Mouse (Mus musculus) lung, postnatal 0 days (tissue): ENCODE data around the gene Ercc6l2. TPM values are rescaled to one million over a fixed set of nuclear protein-coding genes. Genes with fewer than 3 reads are reported as not detected.
"Not testable (repeated sequence)": the region's sequence is repeated elsewhere in the genome, so short reads cannot be mapped to it uniquely, and the experiment has no call there.

Experiments used
- ATAC-seq: fragments of 200-750 bp; cut with Nextera tagmentation; 2 replicates; pipeline ENCODE4 v1.8.0; 2017; ENCODE audit warnings: moderate library complexity
- DNase-seq: peaks from one replicate; pipeline ENCODE4 v3.0.0-alpha.2; 2016; ENCODE audit warnings: low spot score
- H3K27ac ChIP-seq: fragments of 300-500 bp; sonication (generic); 2 replicates; pipeline ENCODE4 v1.5.1; 2014; ENCODE audit warnings: antibody characterized with exemption, mild to moderate bottlenecking, low read length, mixed read lengths
- H3K27me3 ChIP-seq: fragments of 300-500 bp; sonication (generic); replicated peaks from 2 replicates; pipeline ENCODE4 v1.6.1; 2014; ENCODE audit warnings: low read length, mixed read lengths; ENCODE audit not compliant: insufficient read depth
- H3K36me3 ChIP-seq: fragments of 300-500 bp; sonication (generic); 2 replicates; pipeline ENCODE4 v1.6.1; 2014; ENCODE audit warnings: low read length, mixed read lengths; ENCODE audit not compliant: insufficient read depth
- H3K4me1 ChIP-seq: fragments of 300-500 bp; sonication (generic); 2 replicates; pipeline ENCODE4 v1.6.1; 2014; ENCODE audit warnings: antibody characterized with exemption, low read depth, low read length, mixed read lengths; ENCODE audit not compliant: insufficient read depth
- H3K4me2 ChIP-seq: fragments of 300-500 bp; sonication (generic); replicated peaks from 2 replicates; pipeline ENCODE4 v1.6.1; 2014; ENCODE audit warnings: low read depth, mild to moderate bottlenecking, low read length, moderate library complexity, mixed read lengths
- H3K4me3 ChIP-seq: fragments of 300-500 bp; sonication (generic); 2 replicates; pipeline ENCODE4 v1.5.1; 2014; ENCODE audit warnings: low read depth, low read length
- H3K9ac ChIP-seq: fragments of 300-500 bp; sonication (generic); replicated peaks from 2 replicates; pipeline ENCODE4 v1.6.1; 2014; ENCODE audit warnings: low read depth, mild to moderate bottlenecking
- H3K9me3 ChIP-seq: fragments of 300-500 bp; sonication (generic); 2 replicates; pipeline ENCODE4 v1.6.1; 2016; ENCODE audit warnings: low read length, mixed read lengths
- CTCF ChIP-seq: IDR thresholded peaks from 2 replicates; pipeline ENCODE4 v1.5.1; 2016; ENCODE audit warnings: antibody characterized with exemption, mild to moderate bottlenecking
- EP300 ChIP-seq: IDR thresholded peaks from 2 replicates; pipeline ENCODE4 v1.6.1; 2016; ENCODE audit warnings: antibody characterized with exemption, mild to moderate bottlenecking, control low read depth
- WGBS: fragments of 180-500 bp; shearing (Covaris S2); extraction: QIAGEN DNeasy Blood & Tissue Kit; methylation state at CpG from one replicate; pipeline ENCODE4 v1.1.7; 2014; 5-methylcytosine and 5-hydroxymethylcytosine counted together
- polyA plus RNA-seq: library from polyadenylated mRNA; unstranded; fragments of >200 nt; fragmentation: Nextera tagmentation; extraction: Ambion mirVana; gene quantifications from 2 replicates; pipeline ENCODE4 v1.2.1, GENCODE M21; 2015

Ercc6l2 gene
- polyA plus RNA-seq, 1 experiment from 2014 or later = 11.1 TPM

- Histone ChIP-seq H3K4me1 (peaks cover 31% of the 10 kb centered on the region), H3K4me3 (no peak overlapping the region), H3K27ac (peak overlapping the region; percentile 68), H3K4me2 (peak overlapping the region; percentile 43), H3K9ac (no peak overlapping the region), H3K36me3 (no peaks in the 10 kb centered on the region), H3K9me3 (no peaks in the 10 kb centered on the region), H3K27me3 (no peaks in the 10 kb centered on the region)
- 35% methylated on average over 18 of the region's 18 CpGs for WGBS
- no peak for TF ChIP-seq EP300
- TF ChIP-seq CTCF = no peak
- ATAC-seq (no peak), DNase-seq (no peak)
Measured at GRCm38 (mm10) chr13:63918733-63919422, 103.8 kb downstream of the Ercc6l2 start.

GRCm38 (mm10) chr13:63924036-63924435, 109.0 kb downstream of the Ercc6l2 start:
- not testable (repeated sequence) for H3K27ac ChIP-seq, DNase-seq, H3K9ac ChIP-seq, H3K36me3 ChIP-seq, H3K4me2 ChIP-seq, H3K9me3 ChIP-seq, H3K4me1 ChIP-seq, ATAC-seq, H3K4me3 ChIP-seq, H3K27me3 ChIP-seq
- WGBS = 40% methylated on average over 2 of the region's 6 CpGs

- ATAC-seq (peak; percentile 64), DNase-seq (peak; percentile 68)
- Histone ChIP-seq H3K9ac (no peak overlapping the region), H3K27ac (no peak overlapping the region), H3K36me3 (no peaks in the 10 kb centered on the region), H3K4me1 (peaks cover 6% of the 10 kb centered on the region; the same call in 1 of the 2 replicates), H3K4me2 (no peak overlapping the region), H3K4me3 (no peak overlapping the region), H3K9me3 (no peaks in the 10 kb centered on the region), H3K27me3 (no peaks in the 10 kb centered on the region)
- 13% methylated on average over 4 of the region's 4 CpGs for WGBS
- TF ChIP-seq EP300 (peak; percentile 46; the same call in 1 of the 2 replicates), CTCF (no peak)
Measured at GRCm38 (mm10) chr13:63927326-63927725, 112.3 kb downstream of the Ercc6l2 start.

GRCm38 (mm10) chr13:63929351-63929750, 114.3 kb downstream of the Ercc6l2 start:
- DNase-seq (peak; percentile 81), ATAC-seq (peak; percentile 85)
- no peaks in the 10 kb centered on the region for H3K36me3 ChIP-seq
- peak; percentile 69 for TF ChIP-seq CTCF
- TF ChIP-seq EP300 = no peak
- H3K9me3 ChIP-seq = no peaks in the 10 kb centered on the region
- H3K4me3 ChIP-seq = no peak overlapping the region
- H3K27ac ChIP-seq = no peak overlapping the region
- no peaks in the 10 kb centered on the region for H3K27me3 ChIP-seq
- peaks cover 6% of the 10 kb centered on the region; the same call in 1 of the 2 replicates for H3K4me1 ChIP-seq
- no peak overlapping the region for H3K9ac ChIP-seq
- 14% methylated on average over 1 of the region's 1 CpGs for WGBS
- no peak overlapping the region for H3K4me2 ChIP-seq

- H3K9ac ChIP-seq = no peak overlapping the region
- no peaks in the 10 kb centered on the region for H3K9me3 ChIP-seq
- WGBS = 47% methylated on average over 5 of the region's 5 CpGs
- no peak overlapping the region for H3K4me2 ChIP-seq
- H3K4me1 ChIP-seq = peaks cover 6% of the 10 kb centered on the region; the same call in 1 of the 2 replicates
- no peak for TF ChIP-seq CTCF
- no peak for TF ChIP-seq EP300
- H3K27me3 ChIP-seq = no peaks in the 10 kb centered on the region
- ATAC-seq (peak; percentile 31; the same call in 1 of the 2 replicates), DNase-seq (peak; percentile 23)
- H3K27ac ChIP-seq = no peak overlapping the region
- H3K4me3 ChIP-seq = no peak overlapping the region
- H3K36me3 ChIP-seq = no peaks in the 10 kb centered on the region
Measured at GRCm38 (mm10) chr13:63929917-63930515, 115.0 kb downstream of the Ercc6l2 start.

GRCm38 (mm10) chr13:63930525-63930924, 115.5 kb downstream of the Ercc6l2 start:
- WGBS = 53% methylated on average over 10 of the region's 10 CpGs
- TF ChIP-seq CTCF (no peak), EP300 (no peak)

More at GRCm38 (mm10) chr13:63930525-63930924, 115.5 kb downstream of the Ercc6l2 start:
- Histone ChIP-seq H3K27ac (no peak overlapping the region), H3K27me3 (no peaks in the 10 kb centered on the region), H3K4me1 (peaks cover 6% of the 10 kb centered on the region; the same call in 1 of the 2 replicates), H3K4me2 (no peak overlapping the region), H3K9me3 (no peaks in the 10 kb centered on the region), H3K9ac (no peak overlapping the region), H3K4me3 (no peak overlapping the region), H3K36me3 (no peaks in the 10 kb centered on the region)
- DNase-seq (no peak), ATAC-seq (no peak)
